Comparison of ENCODE assay signal across 11 mouse cellular contexts in genomic region chr9:78106821-78107220, GRCm38 (mm10). TPM values are rescaled to one million over a fixed set of nuclear protein-coding genes. Genes with fewer than 3 reads are reported as not detected.
DNase-seq lines count a peak whose midpoint lies in the region; ATAC-seq lines count a peak whose summit lies in the region.
"Had no signal": no experiment of that assay in that cellular context is flagged by ENCODE, and none has a peak within 500 bp of the region (broad histone marks: within the 10 kb centered on the region; RNA-seq: fewer than 3 reads in every experiment).

No protein-coding gene starts in this region.

- no peak overlapping the region for H3K27ac ChIP-seq in heart, embryonic 12.5 days (ENCODE audit: poor library complexity, severe bottlenecking)
- H3K27ac ChIP-seq in stomach, embryonic 16.5 days (ENCODE audit: low read length), result no peak overlapping the region

- no peak for ATAC-seq in heart, embryonic 12.5 days (ENCODE audit: insufficient number of reproducible peaks, low FRiP score)
- no peak for ATAC-seq in stomach, embryonic 16.5 days (ENCODE audit: insufficient read depth, low FRiP score)

- H3K27me3 ChIP-seq in heart, embryonic 12.5 days (replicated peaks), result no peaks in the 10 kb centered on the region
- no peaks in the 10 kb centered on the region for H3K27me3 ChIP-seq in stomach, embryonic 16.5 days (ENCODE audit: control insufficient read depth, insufficient read depth, low read length)

- DNase-seq in heart, postnatal 10 days, result no peak
- DNase-seq in spleen, adult 12 weeks (ENCODE audit: low spot score), result peak; percentile 23
- no peak for DNase-seq in spleen, postnatal 14 days (ENCODE audit: low spot score in 2 of 2)
- DNase-seq in kidney, postnatal 36 days, result peak; percentile 64 to 67
- DNase-seq in left cerebral cortex, postnatal 10 days (ENCODE audit: extremely low spot score in 1 of 2, low spot score in 2 of 2), result no peak
- no peak for DNase-seq in thymus, postnatal 10 days (ENCODE audit: low spot score in 2 of 2)

- H3K9me3 ChIP-seq in heart, embryonic 12.5 days (replicated peaks), result no peaks in the 10 kb centered on the region
- no peaks in the 10 kb centered on the region for H3K9me3 ChIP-seq in stomach, embryonic 16.5 days (replicated peaks; ENCODE audit: control insufficient read depth, low read length)

- intact Hi-C loops in heart, postnatal 10 days (cut with DNase I), result no loop called here
- intact Hi-C loops in left cerebral cortex, postnatal 10 days (cut with DNase I), result no loop called here

- H3K9ac ChIP-seq in heart, embryonic 12.5 days, result no peak overlapping the region
- no peak overlapping the region for H3K9ac ChIP-seq in stomach, embryonic 16.5 days (ENCODE audit: low read length)

- H3K4me1 ChIP-seq in heart, embryonic 12.5 days (replicated peaks), result peaks cover 15% of the 10 kb centered on the region
- H3K4me1 ChIP-seq in stomach, embryonic 16.5 days (ENCODE audit: control insufficient read depth, insufficient read depth, low read length), result peaks cover 12% of the 10 kb centered on the region; the same call in 1 of the 2 replicates

- 88% methylated on average over 4 of the region's 4 CpGs for WGBS in heart, embryonic 12.5 days
- 72% methylated on average over 4 of the region's 4 CpGs for WGBS in stomach, embryonic 16.5 days

- H3K4me2 ChIP-seq in heart, embryonic 12.5 days, result peak overlapping the region; percentile 51
- H3K4me2 ChIP-seq in stomach, embryonic 16.5 days (ENCODE audit: low read depth, low read length), result peak overlapping the region; percentile 79

- peaks cover 10% of the 10 kb centered on the region; the same call in 1 of the 2 replicates for H3K36me3 ChIP-seq in heart, embryonic 12.5 days
- H3K36me3 ChIP-seq in stomach, embryonic 16.5 days (ENCODE audit: control insufficient read depth, insufficient read depth, low read length), result no peaks in the 10 kb centered on the region

- peak overlapping the region; percentile 93 for H3K4me3 ChIP-seq in heart, embryonic 12.5 days
- no peak overlapping the region for H3K4me3 ChIP-seq in stomach, embryonic 16.5 days (replicated peaks; ENCODE audit: low read length)

RNA-seq across cellular contexts. Expression of gene Fbxo9, which starts 2.0 kb away (rescaled TPM):
- polyA plus RNA-seq in heart, embryonic 12.5 days (2016; fragmentation: Nextera tagmentation; extraction: Ambion mirVana), result 44.2 and 45.9 TPM in 2 replicates
- total RNA-seq in heart, postnatal 10 days (2021), result 10 to 100 TPM; 88.6 to 90.3 TPM
- polyA plus RNA-seq in stomach, embryonic 16.5 days (2015; fragmentation: Nextera tagmentation; extraction: Ambion mirVana), result 35.7 and 36.2 TPM in 2 replicates
- total RNA-seq in left cerebral cortex, postnatal 10 days (2021), result 100 to 1,000 TPM; 116 to 120 TPM

RNA-seq across cellular contexts. Expression of gene Ick, which starts 2.2 kb away (rescaled TPM):
- 15.8 and 18.8 TPM in 2 replicates for polyA plus RNA-seq in heart, embryonic 12.5 days (2016; fragmentation: Nextera tagmentation; extraction: Ambion mirVana)
- 10 to 100 TPM; 21.5 to 23.0 TPM for total RNA-seq in heart, postnatal 10 days (2021)
- 25.3 and 25.6 TPM in 2 replicates for polyA plus RNA-seq in stomach, embryonic 16.5 days (2015; fragmentation: Nextera tagmentation; extraction: Ambion mirVana)
- total RNA-seq in left cerebral cortex, postnatal 10 days (2021), result 10 to 100 TPM; 23.8 to 27.2 TPM

RNA-seq across cellular contexts. Expression of gene Gcm1, which starts 55.1 kb away (rescaled TPM):
- polyA plus RNA-seq in heart, embryonic 12.5 days (2016; fragmentation: Nextera tagmentation; extraction: Ambion mirVana), result not detected in 2 replicates
- total RNA-seq in heart, postnatal 10 days (2021), result not detected
- polyA plus RNA-seq in stomach, embryonic 16.5 days (2015; fragmentation: Nextera tagmentation; extraction: Ambion mirVana), result not detected in 2 replicates
- total RNA-seq in left cerebral cortex, postnatal 10 days (2021), result not detected
- polyA plus RNA-seq: brain, embryonic 14.5 days; large intestine, adult 2 months; neural tube, embryonic 11.5 days had no signal

Comparison
In these comparisons a context has a peak if more than half of its experiments do, and no peak if none do; other contexts are left out.
1. DNase-seq: peak in spleen, adult 12 weeks (single experiment) and kidney, postnatal 36 days (2 of 2); none in heart, postnatal 10 days (0 of 2), spleen, postnatal 14 days (0 of 2), left cerebral cortex, postnatal 10 days (0 of 2) and thymus, postnatal 10 days (0 of 2).